Mouse (Mus musculus): ENCODE results near the gene Dync1i2.

Gene Dync1i2

DNA sequence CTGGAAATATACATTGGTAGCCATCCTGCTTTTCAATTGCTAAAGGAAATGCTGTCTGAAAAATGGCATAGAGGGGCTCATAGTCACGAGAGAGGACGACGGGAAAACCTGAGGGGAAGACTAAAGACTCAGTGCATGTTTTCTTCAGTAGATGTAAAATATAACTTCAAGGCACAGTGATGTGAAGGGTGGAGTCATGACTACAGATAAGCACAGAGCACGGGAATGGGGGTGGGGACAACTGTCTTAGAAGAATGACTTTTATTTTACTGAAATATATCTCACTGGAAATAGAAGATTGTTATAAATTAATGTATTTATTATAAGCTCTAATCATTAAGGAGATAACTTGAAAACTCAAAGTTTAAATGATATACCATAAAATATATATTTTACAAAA, 58.6 kb downstream of the Dync1i2 start:
- no peak for DNase-seq (ENCODE audit: low spot score)

- no peak for DNase-seq (ENCODE audit: low spot score)
Measured at GRCm38 (mm10) chr2:71273955-71274679, 62.6 kb downstream of the Dync1i2 start.

GRCm38 (mm10) chr2:71275734-71276133, 64.2 kb downstream of the Dync1i2 start:
- no peak for DNase-seq (ENCODE audit: low spot score)

- no peak for DNase-seq (ENCODE audit: low spot score)
Measured at GRCm38 (mm10) chr2:71278791-71279775, 67.6 kb downstream of the Dync1i2 start.

GRCm38 (mm10) chr2:71281981-71282380, 70.5 kb downstream of the Dync1i2 start:
- DNase-seq (ENCODE audit: low spot score), result no peak

DNA sequence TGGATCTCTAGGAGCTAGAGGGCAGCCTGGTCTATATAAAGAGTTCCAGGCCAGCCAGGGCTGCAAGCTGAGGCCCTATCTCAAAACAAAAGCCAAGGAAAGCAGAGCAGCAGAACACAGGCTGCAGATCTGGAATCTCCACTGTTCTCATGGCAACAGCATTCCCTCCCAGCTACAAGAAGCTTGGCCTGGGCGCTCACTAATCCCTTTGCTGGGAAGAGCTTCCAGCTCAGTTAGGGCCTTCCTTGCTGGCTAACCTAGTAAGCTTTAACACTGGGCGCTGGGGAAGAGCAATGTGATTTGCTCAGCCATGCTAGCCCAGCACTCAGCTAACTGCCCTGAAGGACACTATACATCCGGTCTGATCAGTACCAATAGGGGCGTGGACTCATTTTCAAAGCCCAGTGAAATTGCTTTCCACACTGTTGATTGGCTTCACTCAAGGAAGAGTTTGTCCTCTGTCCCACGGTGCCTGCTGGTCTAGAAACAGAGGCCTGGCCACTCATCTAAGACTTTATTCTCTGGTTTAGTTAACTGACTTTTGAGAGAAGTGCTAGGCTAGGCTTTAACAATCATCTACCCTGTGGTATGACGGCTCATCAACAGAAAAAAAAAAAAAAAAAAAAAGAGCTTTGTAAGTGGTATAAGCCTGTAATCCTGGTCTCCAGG, 78.7 kb downstream of the Dync1i2 start:
- DNase-seq (ENCODE audit: low spot score), result no peak

GRCm38 (mm10) chr2:71291566-71291965, 80.1 kb downstream of the Dync1i2 start:
- no peak for DNase-seq (ENCODE audit: low spot score)

DNA sequence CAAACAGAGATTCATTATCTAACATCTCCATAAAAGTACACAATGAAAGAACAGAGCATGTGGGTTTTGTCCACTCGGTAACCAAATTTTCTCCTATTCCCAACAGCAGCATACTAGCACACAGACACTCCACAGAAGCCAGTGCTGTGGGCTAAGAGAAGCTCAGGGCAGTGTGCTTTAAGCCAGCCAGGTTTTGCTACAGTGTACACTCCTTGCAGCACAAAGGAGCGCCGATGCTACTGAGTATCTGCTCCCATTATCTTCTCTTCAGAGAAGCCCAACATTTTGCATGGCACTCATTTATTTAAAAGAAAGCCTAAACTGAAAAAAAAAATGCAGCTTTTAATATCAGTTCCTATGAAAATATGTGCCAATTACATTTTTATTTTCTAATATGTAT, 82.5 kb downstream of the Dync1i2 start:
- no peak for DNase-seq (ENCODE audit: low spot score)

DNA sequence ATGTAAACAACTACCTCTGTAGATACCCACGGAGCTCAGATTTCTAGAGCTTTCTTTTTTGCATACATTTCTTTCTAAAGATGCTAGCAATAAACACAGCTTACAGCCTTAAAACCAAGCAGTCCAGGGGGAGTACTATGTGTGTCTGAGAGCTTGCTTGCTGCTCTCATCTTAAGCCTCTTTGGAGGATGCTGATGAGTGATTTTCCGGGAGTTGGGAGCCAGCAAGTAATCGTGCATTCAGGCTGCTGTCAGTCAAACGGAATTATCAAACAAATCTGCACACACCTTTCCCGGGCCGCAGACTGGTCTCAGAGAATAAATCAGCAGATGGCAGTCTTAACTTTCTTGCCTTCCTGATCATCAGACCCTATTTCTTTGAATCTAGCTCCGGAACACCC, 83.0 kb downstream of the Dync1i2 start:
- no peak for DNase-seq (ENCODE audit: low spot score)

- DNase-seq (ENCODE audit: low spot score), result no peak
Measured at GRCm38 (mm10) chr2:71295844-71296243, 84.3 kb downstream of the Dync1i2 start.

DNA sequence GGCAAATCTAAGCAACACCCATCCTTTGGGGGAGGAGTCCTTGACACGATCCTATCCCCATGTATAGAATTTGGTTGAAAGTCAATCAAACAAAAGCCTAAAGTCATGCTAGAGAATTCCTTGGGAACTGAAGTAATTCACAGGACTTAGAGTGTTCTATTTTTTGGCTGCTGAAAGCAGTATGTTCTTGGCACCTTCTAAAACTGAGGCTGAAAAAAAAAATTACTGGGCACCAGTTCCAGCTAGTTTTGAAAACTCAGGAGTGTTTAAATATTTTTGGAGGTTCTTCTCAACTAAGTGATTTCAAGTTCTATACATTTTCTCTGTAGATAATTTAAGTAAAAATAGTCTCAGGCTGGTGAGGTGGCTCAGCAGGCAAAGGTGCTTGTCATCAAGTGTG, 86.0 kb downstream of the Dync1i2 start:
- DNase-seq (ENCODE audit: low spot score), result no peak

GRCm38 (mm10) chr2:71298729-71299128, 87.2 kb downstream of the Dync1i2 start:
- no peak for DNase-seq (ENCODE audit: low spot score)

DNA sequence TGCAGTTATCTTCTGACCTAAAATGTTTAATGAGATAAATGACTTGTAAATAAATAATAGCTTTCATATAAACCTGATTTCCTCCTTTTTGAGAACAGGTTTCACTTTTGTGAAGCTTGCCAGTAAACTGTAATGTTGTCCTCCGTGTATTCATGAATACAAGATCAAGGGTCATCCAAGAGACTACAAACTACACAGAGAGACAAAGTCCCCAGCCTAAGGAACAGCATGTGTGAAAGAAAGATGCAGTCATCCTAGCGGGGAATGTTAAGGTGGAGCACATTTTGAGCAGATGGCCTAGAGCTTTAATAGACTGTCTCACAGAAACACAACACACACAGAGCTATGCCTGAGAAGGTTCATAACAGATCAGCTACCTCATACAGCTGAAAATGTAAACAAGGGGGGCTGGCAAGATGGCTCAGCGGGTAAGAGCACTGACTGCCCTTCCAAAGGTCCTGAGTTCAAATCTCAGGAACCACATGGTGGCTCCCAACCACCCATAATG, 90.7 kb downstream of the Dync1i2 start:
- DNase-seq (ENCODE audit: low spot score), result no peak

- DNase-seq (ENCODE audit: low spot score), result no peak
Measured at GRCm38 (mm10) chr2:71303221-71303620, 91.7 kb downstream of the Dync1i2 start.

DNA sequence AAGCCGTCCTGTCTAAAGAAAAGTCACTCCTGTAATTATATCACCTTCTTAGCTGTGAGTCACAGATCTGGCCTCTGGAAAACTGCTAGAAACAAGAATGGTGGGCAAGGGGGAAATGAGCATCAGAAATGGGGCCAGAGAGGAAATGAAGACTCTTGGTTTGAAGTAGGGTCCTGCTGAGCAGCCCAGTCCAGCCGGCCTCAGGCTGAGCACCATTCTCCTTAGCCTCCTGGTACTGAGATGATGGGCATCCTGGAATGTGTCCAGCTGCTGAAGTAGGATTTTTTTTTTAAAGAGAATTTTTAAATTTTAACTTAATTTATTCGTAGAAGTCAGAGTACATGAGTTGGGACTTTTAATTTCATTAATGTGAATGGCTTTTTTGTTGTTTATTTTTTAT, 93.3 kb downstream of the Dync1i2 start:
- DNase-seq (ENCODE audit: low spot score), result no peak

- no peak for DNase-seq (ENCODE audit: low spot score)
Measured at GRCm38 (mm10) chr2:71306357-71306756, 94.9 kb downstream of the Dync1i2 start.

DNA sequence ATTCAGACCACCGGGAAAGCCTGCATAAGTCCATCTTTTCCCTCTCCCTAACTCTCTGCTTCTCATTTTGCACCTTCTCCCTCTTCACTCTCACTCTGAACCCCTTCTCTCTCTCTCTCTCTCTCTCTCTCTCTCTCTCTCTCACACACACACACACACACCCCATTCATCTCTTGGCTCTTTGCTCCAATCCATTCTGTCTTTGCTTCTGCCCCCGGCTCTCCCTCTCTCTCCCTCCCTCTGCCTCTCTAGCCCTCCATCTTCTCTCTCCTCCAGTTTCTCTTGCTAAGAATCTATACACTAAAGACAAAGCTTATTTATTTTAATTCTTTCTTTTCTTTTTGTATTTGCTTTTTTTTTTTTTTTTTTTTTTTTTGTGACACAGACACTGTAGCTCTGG, 98.2 kb downstream of the Dync1i2 start:
- DNase-seq (ENCODE audit: low spot score), result no peak

GRCm38 (mm10) chr2:71312067-71312466, 100.6 kb downstream of the Dync1i2 start:
- DNase-seq (ENCODE audit: low spot score), result no peak

Data from layer of hippocampus, adult 9-10 months (tissue).